Mouse (Mus musculus) frontal cortex, postnatal 36 days (tissue): ENCODE measurements around the gene Tdo2.
A peak's percentile ranks its signal among the peaks of the same experiment; 100 is the strongest.

Experiments used
- DNase-seq, 2 experiments: peaks; one replicate each; pipeline ENCODE4 v3.0.0; 2022; ENCODE audit warnings: low spot score in 2 of 2

The Tdo2 gene

GRCm38 (mm10) chr3:81976102-81976501, at the start of gene Tdo2:
Gene Tdo2 (minus strand): TSS chr3:81976202.
- DNase-seq = no peak

- DNase-seq = no peak
These were observed 47.1 kb upstream of the Tdo2 start for GRCm38 (mm10) chr3:82023065-82023464.

- no peak for DNase-seq
These were observed 46.5 kb upstream of the Tdo2 start for GRCm38 (mm10) chr3:82022421-82022920.

GRCm38 (mm10) chr3:82014148-82014703, 38.2 kb upstream of the Tdo2 start:
- DNase-seq = no peak

GRCm38 (mm10) chr3:82007002-82007401, 31.0 kb upstream of the Tdo2 start:
- no peak for DNase-seq

GRCm38 (mm10) chr3:81995988-81996387, 20.0 kb upstream of the Tdo2 start:
- peak in 1 of 2 experiments; percentile 50 for DNase-seq

- no peak for DNase-seq
These were observed 19.4 kb upstream of the Tdo2 start for GRCm38 (mm10) chr3:81995371-81995770.

GRCm38 (mm10) chr3:81990531-81990930, 14.5 kb upstream of the Tdo2 start:
- DNase-seq = no peak

GRCm38 (mm10) chr3:81989692-81990141, 13.7 kb upstream of the Tdo2 start:
- DNase-seq = no peak

- DNase-seq = no peak
These were observed 11.6 kb upstream of the Tdo2 start for GRCm38 (mm10) chr3:81987628-81988027.

GRCm38 (mm10) chr3:81986103-81986502, 10.1 kb upstream of the Tdo2 start:
- no peak for DNase-seq

- DNase-seq = no peak
These were observed 9.1 kb upstream of the Tdo2 start for GRCm38 (mm10) chr3:81985100-81985499.

- DNase-seq = no peak
These were observed 7.3 kb upstream of the Tdo2 start for GRCm38 (mm10) chr3:81983120-81983895.

GRCm38 (mm10) chr3:81981990-81982389, 6.0 kb upstream of the Tdo2 start, which contains the start of gene Asic5:
Gene Asic5 (plus strand): TSS chr3:81982290.
- DNase-seq = no peak

- DNase-seq = no peak
These were observed 5.6 kb upstream of the Tdo2 start for GRCm38 (mm10) chr3:81981576-81981975.

- DNase-seq = no peak
These were observed 395 bp downstream of the Tdo2 start for GRCm38 (mm10) chr3:81975607-81976006.

- DNase-seq = no peak
These were observed 11.4 kb downstream of the Tdo2 start for GRCm38 (mm10) chr3:81964596-81964995.

GRCm38 (mm10) chr3:81963768-81964167, 12.2 kb downstream of the Tdo2 start:
- peak in 1 of 2 experiments; percentile 6 for DNase-seq

GRCm38 (mm10) chr3:81961336-81961735, 14.7 kb downstream of the Tdo2 start:
- no peak for DNase-seq

- DNase-seq = no peak
These were observed 18.5 kb downstream of the Tdo2 start for GRCm38 (mm10) chr3:81957484-81957883.

- DNase-seq = no peak
These were observed 24.2 kb downstream of the Tdo2 start for GRCm38 (mm10) chr3:81951785-81952184.

- no peak for DNase-seq
These were observed 27.0 kb downstream of the Tdo2 start for GRCm38 (mm10) chr3:81949048-81949447.

GRCm38 (mm10) chr3:81944851-81945393, 31.1 kb downstream of the Tdo2 start:
- DNase-seq = no peak
